Mouse (Mus musculus) heart, embryonic 12.5 days (tissue): Measurements from ENCODE around the gene Rnf224. TPM values are rescaled to one million over a fixed set of nuclear protein-coding genes. Genes with fewer than 3 reads are reported as not detected.

Source experiments
- ATAC-seq: fragments of 200-750 bp; cut with Nextera tagmentation; 2 replicates; pipeline ENCODE4 v1.8.0; 2017; ENCODE audit warnings: moderate TSS enrichment, moderate library complexity; ENCODE audit not compliant: insufficient number of reproducible peaks, low FRiP score
- H3K27ac ChIP-seq: fragments of 300-500 bp; sonication (generic); 2 replicates; pipeline ENCODE4 v1.5.1; 2016; ENCODE audit warnings: mild to moderate bottlenecking, moderate library complexity; ENCODE audit not compliant: poor library complexity, severe bottlenecking
- H3K27me3 ChIP-seq: fragments of 300-500 bp; sonication (generic); replicated peaks from 2 replicates; pipeline ENCODE4 v1.6.1; 2016; ENCODE audit warnings: mild to moderate bottlenecking, moderate library complexity
- H3K36me3 ChIP-seq: fragments of 300-500 bp; sonication (generic); 2 replicates; pipeline ENCODE4 v1.6.1; 2016; ENCODE audit warnings: mild to moderate bottlenecking, moderate library complexity
- H3K4me1 ChIP-seq: fragments of 300-500 bp; sonication (generic); replicated peaks from 2 replicates; pipeline ENCODE4 v1.6.1; 2016; ENCODE audit warnings: mild to moderate bottlenecking
- H3K4me2 ChIP-seq: fragments of 300-500 bp; sonication (generic); 2 replicates; pipeline ENCODE4 v1.6.1; 2016; ENCODE audit warnings: mild to moderate bottlenecking, moderate library complexity
- H3K4me3 ChIP-seq: fragments of 300-500 bp; sonication (generic); 2 replicates; pipeline ENCODE4 v1.5.1; 2016; ENCODE audit warnings: mild to moderate bottlenecking
- H3K9ac ChIP-seq: fragments of 300-500 bp; sonication (generic); 2 replicates; pipeline ENCODE4 v1.6.1; 2016; ENCODE audit warnings: mild to moderate bottlenecking, moderate library complexity
- H3K9me3 ChIP-seq: fragments of 300-500 bp; sonication (generic); replicated peaks from 2 replicates; pipeline ENCODE4 v1.6.1; 2016; ENCODE audit warnings: mild to moderate bottlenecking, moderate library complexity
- WGBS: fragments of 180-500 bp; shearing (Covaris S2); methylation state at CpG from one replicate; pipeline ENCODE4 v1.1.7; 2016; 5-methylcytosine and 5-hydroxymethylcytosine counted together
- polyA plus RNA-seq: library from polyadenylated mRNA; unstranded; fragments of >200 nt; fragmentation: Nextera tagmentation; extraction: Ambion mirVana; gene quantifications from 2 replicates; pipeline ENCODE4 v1.2.1, GENCODE M21; 2016

Rnf224 gene
- polyA plus RNA-seq, 1 experiment from 2014 or later, result not detected

DNA sequence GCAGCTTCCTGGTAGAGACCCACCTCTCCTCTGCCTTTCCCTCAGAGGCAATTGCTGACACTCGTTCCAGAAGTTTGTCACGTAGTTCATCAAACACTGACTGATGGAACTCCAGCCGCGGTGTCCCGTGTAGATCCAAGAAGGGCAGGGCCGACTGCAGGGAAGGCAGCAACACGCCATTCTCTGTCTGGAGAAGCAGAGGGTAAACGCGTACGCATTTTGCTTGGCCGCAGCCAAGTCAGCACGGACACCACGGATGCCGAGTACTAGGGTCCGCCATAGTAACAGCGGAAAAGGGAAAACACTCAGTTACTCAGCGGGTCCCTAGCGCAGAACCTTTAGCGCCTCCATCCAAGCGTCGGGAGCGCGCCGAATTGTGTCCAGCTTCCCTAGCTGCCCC is 25.9 kb downstream of the Rnf224 start:
- Histone ChIP-seq H3K27me3 (peaks cover 20% of the 10 kb centered on the region), H3K9me3 (no peaks in the 10 kb centered on the region), H3K27ac (peak overlapping the region; percentile 83), H3K36me3 (peaks cover 30% of the 10 kb centered on the region), H3K4me2 (peak overlapping the region; percentile 86), H3K4me3 (peak overlapping the region; percentile 79), H3K4me1 (peaks cover 10% of the 10 kb centered on the region), H3K9ac (peak overlapping the region; percentile 88)
- under 1% methylated on average over 24 of the region's 24 CpGs for WGBS
- ATAC-seq, result peak; percentile 16; the same call in 1 of the 2 replicates

GRCm38 (mm10) chr2:25207593-25207992 is 29.0 kb downstream of the Rnf224 start:
- Histone ChIP-seq H3K9ac (no peak overlapping the region), H3K4me3 (no peak overlapping the region), H3K9me3 (no peaks in the 10 kb centered on the region), H3K27ac (no peak overlapping the region), H3K27me3 (no peaks in the 10 kb centered on the region), H3K4me2 (no peak overlapping the region), H3K36me3 (peaks cover 61% of the 10 kb centered on the region), H3K4me1 (peaks cover 13% of the 10 kb centered on the region)
- 94% methylated on average over 1 of the region's 1 CpGs for WGBS
- no peak for ATAC-seq

DNA sequence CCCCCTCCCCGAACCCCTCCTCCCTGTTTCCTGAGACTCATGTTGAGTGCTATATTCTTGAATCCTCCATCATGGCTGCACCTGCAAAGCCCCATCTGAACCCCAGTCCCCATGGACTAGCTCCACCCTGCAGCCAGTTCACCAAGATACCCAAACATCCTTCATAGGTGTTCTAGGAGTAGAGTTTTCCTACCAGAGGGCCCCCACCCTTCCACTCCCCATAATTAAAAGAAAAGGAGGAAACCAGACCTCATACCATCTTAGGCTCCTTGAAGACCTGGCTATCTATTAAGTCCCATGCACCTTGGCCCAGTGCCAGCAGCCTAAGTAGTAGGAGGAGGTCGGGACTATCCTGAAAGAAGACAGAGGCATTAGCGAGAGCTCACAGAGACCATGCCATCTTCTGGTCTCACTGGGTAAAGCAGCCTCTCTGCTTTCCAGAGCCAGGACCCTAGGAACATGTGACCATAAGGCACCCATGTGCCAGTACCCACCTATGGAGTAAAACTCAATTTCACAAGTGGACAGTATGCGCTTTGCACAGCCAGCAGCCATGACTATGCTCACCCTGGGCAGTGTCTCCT is 32.9 kb downstream of the Rnf224 start:
- Histone ChIP-seq H3K27me3 (no peaks in the 10 kb centered on the region), H3K4me1 (0 out of 2 replicates have a peak, but pooled peaks cover 3% of the 10 kb centered on the region), H3K9ac (no peak overlapping the region), H3K27ac (no peak overlapping the region), H3K9me3 (no peaks in the 10 kb centered on the region), H3K4me2 (no peak overlapping the region), H3K4me3 (no peak overlapping the region), H3K36me3 (peaks cover 92% of the 10 kb centered on the region)
- 63% methylated on average over 4 of the region's 4 CpGs for WGBS
- ATAC-seq, result 0 out of 2 replicates have a peak, but pooled peaks have one; percentile 40

GRCm38 (mm10) chr2:25200631-25201030 is 36.0 kb downstream of the Rnf224 start:
- H3K4me2 ChIP-seq, result no peak overlapping the region
- H3K9ac ChIP-seq, result no peak overlapping the region
- H3K36me3 ChIP-seq, result peaks cover 70% of the 10 kb centered on the region
- peaks cover 20% of the 10 kb centered on the region for H3K4me1 ChIP-seq
- WGBS, result 90% methylated on average over 2 of the region's 2 CpGs
- no peak overlapping the region for H3K4me3 ChIP-seq
- H3K9me3 ChIP-seq, result no peaks in the 10 kb centered on the region
- no peak for ATAC-seq
- no peak overlapping the region for H3K27ac ChIP-seq
- H3K27me3 ChIP-seq, result 0 out of 2 replicates have a peak, but pooled peaks cover under 1% of the 10 kb centered on the region

GRCm38 (mm10) chr2:25197946-25198345 is 38.6 kb downstream of the Rnf224 start:
- Histone ChIP-seq H3K4me3 (no peak overlapping the region), H3K27ac (peak overlapping the region; percentile 49; the same call in 1 of the 2 replicates), H3K9ac (no peak overlapping the region), H3K36me3 (peaks cover 43% of the 10 kb centered on the region), H3K4me2 (no peak overlapping the region), H3K4me1 (peaks cover 42% of the 10 kb centered on the region), H3K9me3 (no peaks in the 10 kb centered on the region), H3K27me3 (peaks cover 17% of the 10 kb centered on the region)
- no peak for ATAC-seq

DNA sequence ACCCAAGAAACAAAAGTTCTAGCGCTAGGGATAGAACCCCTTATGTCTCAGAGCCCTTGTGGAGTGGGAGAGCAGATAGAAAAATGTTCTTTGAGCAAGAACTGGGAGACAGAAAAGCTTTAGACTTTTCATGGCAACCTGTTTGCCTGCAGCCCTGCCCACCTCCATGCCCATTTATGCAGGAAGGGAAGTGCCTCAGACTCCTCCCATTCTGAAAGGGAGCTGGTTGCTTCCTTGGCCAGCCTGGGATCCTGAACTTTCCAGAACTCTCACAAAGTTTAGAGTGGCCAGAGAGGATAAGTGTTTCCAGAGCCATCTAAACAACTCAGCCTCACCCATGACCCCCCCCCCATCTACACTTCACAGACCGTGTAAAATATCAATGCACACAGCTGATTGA is 39.4 kb downstream of the Rnf224 start:
- H3K9me3 ChIP-seq, result no peaks in the 10 kb centered on the region
- peaks cover 17% of the 10 kb centered on the region for H3K27me3 ChIP-seq
- WGBS, result 28% methylated on average over 2 of the region's 2 CpGs
- peak overlapping the region; percentile 62 for H3K27ac ChIP-seq
- ATAC-seq, result no peak
- H3K4me2 ChIP-seq, result peak overlapping the region; percentile 72
- H3K4me1 ChIP-seq, result peaks cover 42% of the 10 kb centered on the region
- H3K4me3 ChIP-seq, result no peak overlapping the region
- no peak overlapping the region for H3K9ac ChIP-seq
- peaks cover 35% of the 10 kb centered on the region for H3K36me3 ChIP-seq

DNA sequence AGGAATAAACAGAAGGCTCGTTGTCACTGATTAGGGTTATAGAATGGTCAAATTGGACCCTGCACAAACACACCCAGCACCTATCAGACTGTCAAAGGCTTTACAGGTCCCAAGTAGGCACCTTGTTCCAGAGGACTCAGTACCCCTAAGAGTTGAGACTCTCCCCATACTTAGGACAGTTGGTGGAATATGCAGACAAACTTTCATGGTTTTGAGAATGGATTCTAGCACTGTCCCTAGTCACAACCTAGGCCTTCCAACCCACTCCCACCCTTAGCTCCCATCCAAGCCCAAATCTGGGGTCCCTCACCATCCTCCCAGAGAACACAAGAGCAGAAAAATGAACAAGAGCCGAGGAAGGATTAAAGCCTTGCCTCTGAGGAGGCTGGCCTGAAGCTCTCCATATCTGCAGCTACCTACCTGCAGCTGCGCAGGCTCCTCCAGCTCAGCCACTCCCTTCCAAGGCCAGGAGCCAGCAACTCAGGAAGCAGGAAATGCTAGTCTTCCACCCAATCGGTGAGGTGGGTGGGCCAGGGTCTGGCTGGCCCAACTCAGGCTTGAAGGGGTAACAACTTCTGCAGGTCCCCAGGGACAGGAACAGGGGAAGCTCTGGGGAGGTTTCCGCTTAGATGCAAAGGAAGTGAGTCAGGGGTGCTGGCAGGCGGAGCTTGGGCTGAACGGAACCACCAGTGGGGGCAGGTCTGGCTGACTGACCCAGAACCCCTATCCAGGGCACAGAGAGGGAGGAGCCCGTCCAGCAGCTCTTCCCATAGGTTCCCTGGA is 40.2 kb downstream of the Rnf224 start, which contains the start of gene Tor4a:
TSS of gene Tor4a (minus strand) at position 715 of the 783 bp plus-strand sequence.
- Histone ChIP-seq H3K9me3 (no peaks in the 10 kb centered on the region), H3K4me1 (peaks cover 42% of the 10 kb centered on the region), H3K9ac (peak within 1 kb of the TSS; percentile 59), H3K4me3 (peak within 1 kb of the TSS; percentile 40), H3K27ac (peak within 1 kb of the TSS; percentile 62), H3K27me3 (peaks cover 17% of the 10 kb centered on the region), H3K4me2 (peak within 1 kb of the TSS; percentile 72), H3K36me3 (peaks cover 28% of the 10 kb centered on the region)
- ATAC-seq, result peak; percentile 74
- 5% methylated on average over 8 of the region's 8 CpGs for WGBS

DNA sequence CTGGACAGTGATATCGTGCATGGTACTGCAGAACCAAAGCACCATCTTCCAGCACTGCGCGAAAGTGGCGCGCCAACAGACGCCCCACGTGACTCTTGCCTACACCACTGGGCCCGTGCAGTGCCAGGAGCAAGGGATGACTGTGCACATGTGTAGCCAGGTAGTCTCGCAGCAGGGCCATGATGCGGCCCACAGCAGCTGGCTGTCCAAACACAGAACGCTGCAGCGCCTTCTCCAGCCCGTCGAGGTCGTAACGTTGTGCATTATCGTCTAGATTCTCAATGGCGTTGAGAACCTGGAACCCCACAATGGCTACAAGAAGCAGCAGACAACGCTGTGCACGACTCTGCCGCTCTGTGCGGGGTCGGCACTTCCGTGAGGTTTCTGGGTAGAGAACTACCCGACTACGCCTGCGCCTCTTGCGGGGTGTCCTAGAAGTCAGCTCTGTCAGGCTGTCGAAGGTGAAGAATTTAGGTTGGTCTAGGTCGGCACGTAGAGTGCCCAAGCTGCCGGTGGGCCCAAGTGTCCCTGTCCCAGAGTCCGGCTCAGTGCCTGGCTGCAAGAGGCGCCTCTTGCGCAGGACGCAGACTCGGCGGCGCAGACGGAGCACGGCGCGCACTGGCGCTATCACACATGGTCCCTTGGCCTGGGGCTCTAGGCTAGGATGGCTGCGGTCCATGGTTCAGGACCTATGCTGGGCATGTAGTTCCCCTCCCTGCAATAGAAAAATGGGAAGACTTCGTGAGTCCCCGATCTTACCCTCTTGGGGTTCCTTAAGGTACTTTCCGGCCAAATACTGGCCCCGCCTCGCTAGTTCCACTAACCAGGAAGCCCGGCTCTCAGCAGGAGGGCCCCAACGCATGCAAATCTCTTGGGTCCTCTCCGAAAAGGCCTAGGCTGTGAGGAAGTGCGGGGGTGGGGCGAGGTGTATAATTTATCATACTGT is 41.1 kb downstream of the Rnf224 start:
- H3K4me1 ChIP-seq, result peaks cover 42% of the 10 kb centered on the region
- H3K9ac ChIP-seq, result peak overlapping the region; percentile 59
- WGBS, result 14% methylated on average over 55 of the region's 55 CpGs
- H3K9me3 ChIP-seq, result no peaks in the 10 kb centered on the region
- peaks cover 19% of the 10 kb centered on the region for H3K36me3 ChIP-seq
- H3K4me3 ChIP-seq, result peak overlapping the region; percentile 40
- no peak for ATAC-seq
- peak overlapping the region; percentile 72 for H3K4me2 ChIP-seq
- H3K27ac ChIP-seq, result peak overlapping the region; percentile 62; the same call in 1 of the 2 replicates
- H3K27me3 ChIP-seq, result peaks cover 17% of the 10 kb centered on the region

GRCm38 (mm10) chr2:25194486-25195171 is 42.0 kb downstream of the Rnf224 start:
- Histone ChIP-seq H3K27me3 (peaks cover 17% of the 10 kb centered on the region), H3K4me2 (peak overlapping the region; percentile 72), H3K27ac (no peak overlapping the region), H3K9me3 (no peaks in the 10 kb centered on the region), H3K4me1 (peaks cover 42% of the 10 kb centered on the region), H3K9ac (peak overlapping the region; percentile 59; the same call in 1 of the 2 replicates), H3K36me3 (peaks cover 10% of the 10 kb centered on the region), H3K4me3 (peak overlapping the region; percentile 40)
- no peak for ATAC-seq
- WGBS, result 75% methylated on average over 17 of the region's 17 CpGs

GRCm38 (mm10) chr2:25194006-25194405 is 42.6 kb downstream of the Rnf224 start:
- H3K36me3 ChIP-seq, result peaks cover 6% of the 10 kb centered on the region
- WGBS, result 67% methylated on average over 5 of the region's 5 CpGs
- 0 out of 2 replicates have a peak overlapping the region, but pooled peaks have one; percentile 14 for H3K27ac ChIP-seq
- H3K9me3 ChIP-seq, result no peaks in the 10 kb centered on the region
- H3K27me3 ChIP-seq, result peaks cover 17% of the 10 kb centered on the region
- no peak overlapping the region for H3K4me3 ChIP-seq
- H3K4me1 ChIP-seq, result peaks cover 42% of the 10 kb centered on the region
- no peak for ATAC-seq
- 0 out of 2 replicates have a peak overlapping the region, but pooled peaks have one; percentile 18 for H3K9ac ChIP-seq
- peak overlapping the region; percentile 72; the same call in 1 of the 2 replicates for H3K4me2 ChIP-seq
